Mouse (Mus musculus): ENCODE results near the gene Atp6v0a4.

DNA sequence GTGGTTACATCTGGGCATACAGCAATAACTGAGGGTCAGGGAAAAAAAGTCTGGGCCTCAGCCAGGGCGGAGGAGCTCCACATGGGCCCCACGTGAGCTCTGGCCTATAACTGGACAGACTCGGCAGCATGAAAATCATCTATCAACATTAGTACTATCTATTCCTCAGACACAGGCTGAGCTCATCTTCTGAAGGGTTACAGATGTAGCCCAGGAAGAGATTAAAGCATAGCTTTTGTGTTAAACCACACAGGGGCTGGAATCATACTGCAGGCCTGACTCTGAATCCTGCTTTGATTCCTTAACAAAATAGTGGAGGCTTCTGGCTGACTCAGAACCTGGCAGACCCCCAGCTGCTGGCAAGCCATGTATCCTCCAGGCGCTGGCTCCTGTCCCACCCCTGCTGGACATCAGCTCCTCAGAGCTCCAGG, 7.4 kb upstream of the Atp6v0a4 start:
- no peak for TF ChIP-seq POLR2A (IDR thresholded peaks at IDR 0.05; ENCODE audit: low read depth, low read length)
- no peak for TF ChIP-seq CTCF (IDR thresholded peaks at IDR 0.05; ENCODE audit: borderline replicate concordance, insufficient read depth, low read length)

All from embryonic fibroblast, embryonic 13.5 days (primary cell).